Mouse (Mus musculus) frontal cortex, postnatal 10 days (tissue): Measurements from ENCODE around the gene Tyw1.

Source experiments
- DNase-seq, 2 experiments: peaks; one replicate each; pipeline ENCODE4 v3.0.0; 2022; ENCODE audit warnings: low spot score in 2 of 2, mixed read lengths in 1 of 2

Gene Tyw1

GRCm38 (mm10) chr5:130314926-130315325 is 59.5 kb downstream of the Tyw1 start:
- DNase-seq, result no peak

- no peak for DNase-seq
Measured at GRCm38 (mm10) chr5:130316321-130316720, 60.9 kb downstream of the Tyw1 start.

- no peak for DNase-seq
Measured at GRCm38 (mm10) chr5:130319783-130320182, 64.4 kb downstream of the Tyw1 start.

- DNase-seq, result peak in 1 of 2 experiments; percentile 17
Measured at GRCm38 (mm10) chr5:130320485-130320884, 65.1 kb downstream of the Tyw1 start.

- DNase-seq, result no peak
Measured at GRCm38 (mm10) chr5:130325486-130325885, 70.1 kb downstream of the Tyw1 start.

- no peak for DNase-seq
Measured at GRCm38 (mm10) chr5:130327615-130328263, 72.3 kb downstream of the Tyw1 start.

GRCm38 (mm10) chr5:130328366-130328765 is 72.9 kb downstream of the Tyw1 start:
- DNase-seq, result no peak

- no peak for DNase-seq
Measured at GRCm38 (mm10) chr5:130329889-130330288, 74.5 kb downstream of the Tyw1 start.

- no peak for DNase-seq
Measured at GRCm38 (mm10) chr5:130330801-130331200, 75.4 kb downstream of the Tyw1 start.

GRCm38 (mm10) chr5:130331206-130331605 is 75.8 kb downstream of the Tyw1 start:
- no peak for DNase-seq

- no peak for DNase-seq
Measured at GRCm38 (mm10) chr5:130333566-130333965, 78.1 kb downstream of the Tyw1 start.

GRCm38 (mm10) chr5:130333971-130334370 is 78.6 kb downstream of the Tyw1 start:
- DNase-seq, result no peak

- no peak for DNase-seq
Measured at GRCm38 (mm10) chr5:130335462-130335861, 80.0 kb downstream of the Tyw1 start.

- no peak for DNase-seq
Measured at GRCm38 (mm10) chr5:130340656-130341055, 85.2 kb downstream of the Tyw1 start.

GRCm38 (mm10) chr5:130344999-130345398 is 89.6 kb downstream of the Tyw1 start:
- DNase-seq, result no peak

- DNase-seq, result no peak
Measured at GRCm38 (mm10) chr5:130345871-130346270, 90.5 kb downstream of the Tyw1 start.

- no peak for DNase-seq
Measured at GRCm38 (mm10) chr5:130355223-130355622, 99.8 kb downstream of the Tyw1 start.

- DNase-seq, result no peak
Measured at GRCm38 (mm10) chr5:130363111-130363510, 107.7 kb downstream of the Tyw1 start.

GRCm38 (mm10) chr5:130363773-130364172 is 108.4 kb downstream of the Tyw1 start:
- DNase-seq, result no peak

GRCm38 (mm10) chr5:130368236-130368635 is 112.8 kb downstream of the Tyw1 start:
- no peak for DNase-seq

- no peak for DNase-seq
Measured at GRCm38 (mm10) chr5:130369237-130369636, 113.8 kb downstream of the Tyw1 start, which contains the start of gene Caln1. Caln1 (plus strand) TSS chr5:130369455.

- no peak for DNase-seq
Measured at GRCm38 (mm10) chr5:130375411-130375810, 120.0 kb downstream of the Tyw1 start.

GRCm38 (mm10) chr5:130384222-130384912 is 128.9 kb downstream of the Tyw1 start, which contains the start of gene A330070K13Rik:
A330070K13Rik (minus strand) TSS chr5:130384631.
- peak in 1 of 2 experiments; percentile 30 for DNase-seq
